Mouse (Mus musculus) limb, embryonic 11.5 days (tissue): ENCODE results near the gene Pdgfc. TPM values are rescaled to one million over a fixed set of nuclear protein-coding genes. Genes with fewer than 3 reads are reported as not detected.
A peak's percentile ranks its signal among the peaks of the same experiment; 100 is the strongest.

Experiments
- ATAC-seq: fragments of 200-750 bp; cut with Nextera tagmentation; 2 replicates; pipeline ENCODE4 v1.8.0; 2017; ENCODE audit warnings: low read depth; ENCODE audit not compliant: insufficient number of reproducible peaks, low FRiP score, low TSS enrichment
- DNase-seq: peaks from one replicate; pipeline ENCODE4 v3.0.0-alpha.2; 2015; ENCODE audit warnings: low spot score
- H3K27ac ChIP-seq: fragments of 300-500 bp; sonication (generic); replicated peaks from 2 replicates; pipeline ENCODE4 v1.5.1; 2014; ENCODE audit warnings: low read depth, mild to moderate bottlenecking, low read length
- H3K27me3 ChIP-seq: fragments of 300-500 bp; sonication (generic); 2 replicates; pipeline ENCODE4 v1.6.1; 2014; ENCODE audit warnings: mild to moderate bottlenecking, low read length, mixed read lengths; ENCODE audit not compliant: control insufficient read depth, insufficient read depth
- H3K36me3 ChIP-seq: fragments of 300-500 bp; sonication (generic); 2 replicates; pipeline ENCODE4 v1.6.1; 2014; ENCODE audit warnings: mild to moderate bottlenecking, low read length, moderate library complexity, mixed read lengths; ENCODE audit not compliant: control insufficient read depth, insufficient read depth
- H3K4me1 ChIP-seq: fragments of 300-500 bp; sonication (generic); 2 replicates; pipeline ENCODE4 v1.6.1; 2014; ENCODE audit warnings: low read length, mixed read lengths; ENCODE audit not compliant: control insufficient read depth, insufficient read depth
- H3K4me2 ChIP-seq: fragments of 300-500 bp; sonication (generic); 2 replicates; pipeline ENCODE4 v1.6.1; 2014; ENCODE audit warnings: low read depth, mild to moderate bottlenecking, moderate library complexity; ENCODE audit not compliant: severe bottlenecking
- H3K4me3 ChIP-seq: fragments of 300-500 bp; sonication (generic); 2 replicates; pipeline ENCODE4 v1.5.1; 2014; ENCODE audit warnings: low read depth, low read length
- H3K9ac ChIP-seq: fragments of 300-500 bp; sonication (generic); 2 replicates; pipeline ENCODE4 v1.6.1; 2014; ENCODE audit warnings: mild to moderate bottlenecking, low read length
- H3K9me3 ChIP-seq: fragments of 300-500 bp; sonication (generic); 2 replicates; pipeline ENCODE4 v1.6.1; 2016; ENCODE audit warnings: low read length; ENCODE audit not compliant: control insufficient read depth
- WGBS: fragments of 180-500 bp; shearing (Covaris S2); extraction: QIAGEN DNeasy Blood & Tissue Kit; methylation state at CpG from one replicate; pipeline ENCODE4 v1.1.7; 2014; 5-methylcytosine and 5-hydroxymethylcytosine counted together
- polyA plus RNA-seq: library from polyadenylated mRNA; unstranded; fragments of >200 nt; fragmentation: Nextera tagmentation; extraction: Ambion mirVana; gene quantifications from 2 replicates; pipeline ENCODE4 v1.2.1, GENCODE M21; 2014

Gene Pdgfc
- polyA plus RNA-seq, 1 experiment from 2014 or later: 77.5 TPM

DNA sequence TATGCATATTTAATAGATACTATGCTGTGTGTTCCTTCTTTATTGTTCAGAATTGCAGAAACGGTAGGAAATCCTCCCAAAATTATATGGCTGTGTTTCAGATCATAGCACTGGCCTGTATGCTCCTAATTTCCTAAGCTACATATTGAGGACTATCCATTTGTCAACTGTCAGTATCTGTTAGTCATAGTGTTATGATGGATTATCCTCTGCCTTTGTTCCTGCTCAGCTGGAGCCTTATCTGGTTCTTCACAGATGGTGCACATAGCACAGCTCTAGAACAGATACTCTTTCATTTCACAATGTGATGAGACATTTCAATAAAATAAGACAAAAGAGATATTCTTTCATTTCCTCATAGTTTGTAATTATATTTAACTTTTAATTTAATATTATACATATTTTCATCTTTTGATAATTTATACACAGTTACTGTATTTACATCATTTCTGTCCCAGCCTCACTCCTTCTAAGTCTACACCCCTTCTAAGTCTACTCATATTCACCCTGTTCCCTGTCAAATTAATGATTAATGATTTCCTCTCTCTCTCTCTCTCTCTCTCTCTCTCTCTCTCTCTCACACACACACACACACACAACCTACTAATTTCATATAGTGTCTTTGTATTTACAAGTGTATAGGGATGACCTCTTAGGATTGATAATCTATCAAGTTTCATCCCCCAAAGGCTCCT is 145.2 kb downstream of the Pdgfc start:
- ATAC-seq (no peak), DNase-seq (no peak)
- Histone ChIP-seq H3K36me3 (no peaks in the 10 kb centered on the region), H3K9me3 (no peaks in the 10 kb centered on the region), H3K27ac (no peak overlapping the region), H3K9ac (no peak overlapping the region), H3K4me3 (no peak overlapping the region), H3K4me2 (no peak overlapping the region), H3K4me1 (no peaks in the 10 kb centered on the region), H3K27me3 (no peaks in the 10 kb centered on the region)
- WGBS: 91% methylated on average over 1 of the region's 1 CpGs

DNA sequence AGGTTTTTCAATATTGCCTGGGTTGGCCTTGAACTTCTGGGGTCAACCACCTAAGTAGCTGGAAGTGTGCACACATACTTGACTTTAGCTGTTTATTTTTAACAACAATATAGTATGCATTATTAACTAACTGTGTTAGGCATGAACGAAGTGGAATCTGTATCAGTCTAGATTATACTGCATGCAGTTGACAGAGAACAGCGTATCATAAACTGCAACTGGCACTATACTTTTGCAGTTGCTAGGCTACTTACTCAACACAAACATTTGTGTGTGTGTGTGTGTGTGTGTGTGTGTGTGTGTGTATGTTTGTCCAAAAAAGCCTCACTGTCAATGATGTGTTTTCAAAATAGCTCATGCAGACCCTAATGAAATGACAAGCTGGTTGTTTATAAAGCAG is 160.7 kb downstream of the Pdgfc start:
- 87% methylated on average over 2 of the region's 2 CpGs for WGBS
- H3K4me2 ChIP-seq: no peak overlapping the region
- no peak for DNase-seq
- H3K9me3 ChIP-seq: no peaks in the 10 kb centered on the region
- H3K27ac ChIP-seq: no peak overlapping the region
- no peak overlapping the region for H3K4me3 ChIP-seq
- H3K27me3 ChIP-seq: no peaks in the 10 kb centered on the region
- H3K9ac ChIP-seq: no peak overlapping the region
- H3K36me3 ChIP-seq: no peaks in the 10 kb centered on the region
- no peaks in the 10 kb centered on the region for H3K4me1 ChIP-seq
- ATAC-seq: no peak

DNA sequence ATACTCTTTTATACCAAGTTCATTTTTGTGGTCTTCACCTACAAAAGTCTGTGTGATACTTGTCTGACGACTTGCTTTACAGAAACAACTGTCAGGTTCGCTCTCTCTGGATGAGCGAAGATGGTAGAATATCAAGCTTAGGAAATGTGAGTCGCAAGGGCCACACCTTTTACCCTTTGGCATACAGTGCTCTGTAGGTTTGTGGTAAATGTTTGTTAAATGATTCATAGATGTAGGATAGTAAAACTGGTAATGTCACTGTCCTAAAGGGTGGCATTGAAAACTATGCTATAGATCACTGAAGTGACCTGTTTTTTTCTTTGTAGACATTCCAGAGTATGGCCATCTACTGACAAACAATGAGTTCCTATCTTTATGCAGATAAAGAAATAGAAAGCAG is 161.4 kb downstream of the Pdgfc start:
- Histone ChIP-seq H3K9ac (no peak overlapping the region), H3K27ac (no peak overlapping the region), H3K36me3 (no peaks in the 10 kb centered on the region), H3K4me3 (no peak overlapping the region), H3K4me1 (no peaks in the 10 kb centered on the region), H3K4me2 (no peak overlapping the region), H3K27me3 (no peaks in the 10 kb centered on the region), H3K9me3 (no peaks in the 10 kb centered on the region)
- DNase-seq: no peak
- 91% methylated on average over 4 of the region's 4 CpGs for WGBS
- ATAC-seq: no peak

DNA sequence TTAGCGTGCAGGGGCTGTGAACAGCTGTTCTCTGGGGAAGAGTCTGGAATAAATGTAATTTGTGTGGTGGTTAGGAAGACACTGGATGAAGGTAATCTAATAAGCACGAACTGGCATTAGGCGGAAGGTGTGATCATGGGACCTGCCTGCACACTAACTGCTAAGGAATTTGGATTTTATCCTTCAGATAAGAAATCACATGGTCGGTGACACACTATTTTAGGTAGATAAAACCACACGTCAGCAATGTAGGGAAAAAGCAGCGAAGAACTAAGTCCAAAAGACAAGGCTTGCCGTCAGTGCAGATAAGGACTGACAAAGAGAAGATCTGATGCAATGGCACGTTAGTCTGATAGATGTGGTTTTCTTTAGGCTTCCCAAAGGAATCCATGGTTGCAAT is 164.4 kb downstream of the Pdgfc start:
- H3K36me3 ChIP-seq: no peaks in the 10 kb centered on the region
- no peaks in the 10 kb centered on the region for H3K9me3 ChIP-seq
- H3K4me1 ChIP-seq: peaks cover 5% of the 10 kb centered on the region; the same call in 1 of the 2 replicates
- ATAC-seq (no peak), DNase-seq (no peak)
- no peak overlapping the region for H3K9ac ChIP-seq
- no peak overlapping the region for H3K4me3 ChIP-seq
- WGBS: 92% methylated on average over 8 of the region's 8 CpGs
- H3K27ac ChIP-seq: no peak overlapping the region
- H3K4me2 ChIP-seq: no peak overlapping the region
- H3K27me3 ChIP-seq: no peaks in the 10 kb centered on the region

DNA sequence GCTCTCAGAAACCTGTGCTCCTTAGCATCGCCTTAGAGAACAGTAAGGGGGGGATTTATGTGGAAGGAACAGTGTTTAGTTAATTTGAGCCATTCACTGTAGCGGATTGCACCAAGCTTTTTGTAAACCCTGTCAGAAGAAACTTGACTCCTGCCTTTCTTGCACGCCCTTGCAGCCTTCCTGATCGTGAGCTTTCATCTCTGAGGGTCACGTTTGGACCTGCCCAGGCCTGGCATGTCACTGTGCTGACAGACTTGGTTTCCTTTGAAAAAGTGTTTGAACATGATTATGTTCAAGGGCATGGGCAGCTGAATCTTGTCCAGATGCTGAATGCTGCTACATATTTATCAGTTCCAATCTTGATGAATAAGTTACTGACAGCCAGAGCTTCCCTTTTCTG is 169.0 kb downstream of the Pdgfc start:
- DNase-seq (peak; percentile 44), ATAC-seq (no peak)
- H3K4me2 ChIP-seq: no peak overlapping the region
- peaks cover 6% of the 10 kb centered on the region; the same call in 1 of the 2 replicates for H3K4me1 ChIP-seq
- no peak overlapping the region for H3K27ac ChIP-seq
- H3K36me3 ChIP-seq: no peaks in the 10 kb centered on the region
- no peak overlapping the region for H3K4me3 ChIP-seq
- H3K9ac ChIP-seq: no peak overlapping the region
- WGBS: 9% methylated on average over 5 of the region's 5 CpGs
- no peaks in the 10 kb centered on the region for H3K27me3 ChIP-seq
- no peaks in the 10 kb centered on the region for H3K9me3 ChIP-seq

DNA sequence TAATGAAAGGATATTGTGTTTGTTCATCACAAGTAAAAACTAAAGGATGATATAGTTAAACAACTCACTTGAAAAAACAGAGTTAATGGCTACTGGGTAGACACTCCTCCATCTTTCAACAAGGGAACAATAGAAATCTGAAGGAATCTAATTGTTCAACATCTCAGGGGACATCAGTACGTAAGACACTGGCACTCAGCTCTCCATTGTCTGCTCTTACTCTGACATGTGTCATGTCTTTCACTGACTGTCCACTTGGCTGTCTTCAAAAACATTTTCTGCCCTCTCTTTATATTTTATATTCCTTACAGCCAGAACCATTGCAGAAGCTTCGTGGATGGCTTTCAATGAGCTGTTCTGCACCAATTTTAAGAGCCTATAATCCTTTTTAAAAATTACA is 172.0 kb downstream of the Pdgfc start:
- Histone ChIP-seq H3K9ac (no peak overlapping the region), H3K36me3 (no peaks in the 10 kb centered on the region), H3K27me3 (no peaks in the 10 kb centered on the region), H3K4me3 (no peak overlapping the region), H3K27ac (no peak overlapping the region), H3K4me1 (peaks cover 6% of the 10 kb centered on the region; the same call in 1 of the 2 replicates), H3K9me3 (no peaks in the 10 kb centered on the region), H3K4me2 (no peak overlapping the region)
- 93% methylated on average over 2 of the region's 2 CpGs for WGBS
- ATAC-seq (no peak), DNase-seq (no peak)

DNA sequence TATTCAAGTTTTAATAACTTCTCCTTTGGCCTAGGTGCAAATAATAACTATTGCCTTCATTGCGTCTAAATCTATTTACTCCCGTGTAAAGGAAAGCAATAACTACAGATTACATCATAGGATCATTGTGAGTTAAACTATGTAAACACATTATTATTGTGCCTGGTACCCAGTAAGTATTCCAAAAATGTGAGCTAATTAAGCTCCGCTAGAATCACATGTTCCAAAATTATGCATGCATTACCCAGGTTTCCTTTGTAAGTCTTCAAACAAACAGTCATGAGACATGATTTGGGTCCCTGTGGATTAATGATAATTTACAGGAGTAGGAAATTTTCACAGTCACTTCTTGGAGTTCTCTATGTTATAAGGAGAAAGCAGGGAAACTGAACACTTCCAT is 174.9 kb downstream of the Pdgfc start:
- Histone ChIP-seq H3K4me2 (no peak overlapping the region), H3K36me3 (no peaks in the 10 kb centered on the region), H3K4me1 (no peaks in the 10 kb centered on the region), H3K27ac (no peak overlapping the region), H3K27me3 (no peaks in the 10 kb centered on the region), H3K9ac (no peak overlapping the region), H3K9me3 (no peaks in the 10 kb centered on the region), H3K4me3 (no peak overlapping the region)
- WGBS: 91% methylated on average over 3 of the region's 3 CpGs
- no peak for ATAC-seq
- DNase-seq: no peak

DNA sequence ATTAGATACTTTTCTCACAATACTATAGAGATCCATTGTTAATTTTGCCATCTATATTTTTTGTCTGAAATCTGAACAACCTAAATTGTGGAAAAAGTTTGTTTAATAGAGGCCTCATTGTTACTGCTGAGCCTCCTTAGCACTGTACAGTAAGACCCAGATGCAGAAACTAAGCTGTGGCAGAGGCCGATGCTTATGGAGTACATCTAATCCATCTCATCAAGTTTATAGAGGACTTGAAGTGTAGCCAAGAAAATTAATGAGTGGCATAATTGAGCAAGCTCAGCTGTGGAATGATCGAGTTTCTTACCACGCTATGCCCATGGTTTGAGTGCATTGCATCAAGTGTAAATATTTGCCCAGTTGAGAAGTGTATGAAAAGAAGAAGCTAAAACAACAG is 175.4 kb downstream of the Pdgfc start:
- 82% methylated on average over 3 of the region's 3 CpGs for WGBS

DNA sequence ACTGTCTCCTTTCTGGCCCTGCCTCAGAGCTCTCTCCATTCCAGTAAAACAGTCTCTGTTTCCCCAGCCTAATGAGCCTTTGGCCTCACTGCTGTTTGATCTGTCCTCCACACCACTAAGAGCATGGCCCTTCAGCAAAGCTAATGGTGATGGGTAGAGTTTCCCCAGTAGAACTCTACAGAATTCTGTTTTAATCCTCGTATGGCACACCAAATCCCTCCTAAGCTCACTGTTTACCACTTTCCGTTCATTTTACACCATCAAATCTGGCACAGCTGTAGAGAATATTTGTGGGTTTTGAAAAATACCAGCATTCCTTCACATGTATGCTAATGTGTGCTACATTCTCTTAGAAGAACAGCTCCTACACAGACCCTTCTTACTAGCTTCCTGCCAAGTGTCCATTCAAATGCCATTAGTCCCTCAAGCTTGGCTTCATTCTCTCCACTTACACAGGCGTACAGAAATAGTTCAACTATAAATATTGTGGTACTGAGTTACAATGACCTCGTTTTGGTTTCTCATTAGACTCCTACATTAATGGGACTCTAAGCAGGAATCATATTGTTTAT is 179.4 kb downstream of the Pdgfc start:
- DNase-seq: no peak
- no peak overlapping the region for H3K4me2 ChIP-seq
- H3K36me3 ChIP-seq: no peaks in the 10 kb centered on the region
- 76% methylated on average over 4 of the region's 4 CpGs for WGBS
- H3K27me3 ChIP-seq: no peaks in the 10 kb centered on the region
- no peaks in the 10 kb centered on the region for H3K4me1 ChIP-seq
- no peak overlapping the region for H3K9ac ChIP-seq
- H3K27ac ChIP-seq: no peak overlapping the region
- ATAC-seq: no peak
- H3K9me3 ChIP-seq: no peaks in the 10 kb centered on the region
- H3K4me3 ChIP-seq: no peak overlapping the region

More for the DNA sequence above, 175.4 kb downstream of the Pdgfc start:
- H3K9me3 ChIP-seq: no peaks in the 10 kb centered on the region
- H3K4me2 ChIP-seq: no peak overlapping the region
- H3K4me1 ChIP-seq: no peaks in the 10 kb centered on the region
- H3K27ac ChIP-seq: no peak overlapping the region
- no peak overlapping the region for H3K9ac ChIP-seq
- no peak for ATAC-seq
- DNase-seq: no peak
- no peaks in the 10 kb centered on the region for H3K27me3 ChIP-seq
- H3K4me3 ChIP-seq: no peak overlapping the region
- no peaks in the 10 kb centered on the region for H3K36me3 ChIP-seq
